Mouse (Mus musculus) limb, embryonic 10.5 days (tissue): Measurements from ENCODE around the gene G430095P16Rik. TPM values are rescaled to one million over a fixed set of nuclear protein-coding genes. Genes with fewer than 3 reads are reported as not detected.

Experiments
- DNase-seq: peaks from one replicate; pipeline ENCODE4 v3.0.0-alpha.2; 2017; ENCODE audit warnings: low spot score
- H3K27ac ChIP-seq: fragments of 300-500 bp; sonication (generic); 2 replicates; pipeline ENCODE4 v1.5.1; 2016; ENCODE audit warnings: mild to moderate bottlenecking
- H3K27me3 ChIP-seq: fragments of 300-500 bp; sonication (generic); 2 replicates; pipeline ENCODE4 v1.6.1; 2016; ENCODE audit warnings: low read depth, mild to moderate bottlenecking; ENCODE audit not compliant: poor library complexity, severe bottlenecking
- H3K36me3 ChIP-seq: fragments of 300-500 bp; sonication (generic); 2 replicates; pipeline ENCODE4 v1.6.1; 2016; ENCODE audit warnings: mild to moderate bottlenecking, moderate library complexity
- H3K4me1 ChIP-seq: fragments of 300-500 bp; sonication (generic); 2 replicates; pipeline ENCODE4 v1.6.1; 2016
- H3K4me3 ChIP-seq: fragments of 300-500 bp; sonication (generic); 2 replicates; pipeline ENCODE4 v1.5.1; 2016; ENCODE audit warnings: mild to moderate bottlenecking, moderate library complexity
- H3K9me3 ChIP-seq: fragments of 300-500 bp; sonication (generic); replicated peaks from 2 replicates; pipeline ENCODE4 v1.6.1; 2016; ENCODE audit warnings: mild to moderate bottlenecking
- WGBS: fragments of 180-500 bp; shearing (Covaris S2); methylation state at CpG from one replicate; pipeline ENCODE4 v1.1.7; 2016; 5-methylcytosine and 5-hydroxymethylcytosine counted together
- polyA plus RNA-seq: library from polyadenylated mRNA; unstranded; fragments of >200 nt; fragmentation: Nextera tagmentation; extraction: Ambion mirVana; gene quantifications from 2 replicates; pipeline ENCODE4 v1.2.1, GENCODE M21; 2016

G430095P16Rik gene
- polyA plus RNA-seq, 1 experiment from 2014 or later: 8.1 TPM

GRCm38 (mm10) chr8:84740895-84741843 lies 18.4 kb downstream of the G430095P16Rik start:
- DNase-seq: no peak
- H3K27ac ChIP-seq: peak overlapping the region; percentile 95
- WGBS: 24% methylated on average over 13 of the region's 13 CpGs
- no peak overlapping the region for H3K4me3 ChIP-seq
- H3K9me3 ChIP-seq: no peaks in the 10 kb centered on the region
- H3K36me3 ChIP-seq: no peaks in the 10 kb centered on the region
- H3K27me3 ChIP-seq: peaks cover 100% of the 10 kb centered on the region
- peaks cover 96% of the 10 kb centered on the region for H3K4me1 ChIP-seq

GRCm38 (mm10) chr8:84742171-84743053 lies 19.6 kb downstream of the G430095P16Rik start:
- peaks cover 100% of the 10 kb centered on the region for H3K27me3 ChIP-seq
- H3K9me3 ChIP-seq: no peaks in the 10 kb centered on the region
- peak overlapping the region; percentile 44 for H3K4me3 ChIP-seq
- peak overlapping the region; percentile 95 for H3K27ac ChIP-seq
- H3K36me3 ChIP-seq: no peaks in the 10 kb centered on the region
- 1% methylated on average over 32 of the region's 32 CpGs for WGBS
- peaks cover 97% of the 10 kb centered on the region for H3K4me1 ChIP-seq
- peak; percentile 92 for DNase-seq

GRCm38 (mm10) chr8:84743054-84743415 lies 20.2 kb downstream of the G430095P16Rik start:
- under 1% methylated on average over 10 of the region's 10 CpGs for WGBS

GRCm38 (mm10) chr8:84743517-84744420 lies 21.0 kb downstream of the G430095P16Rik start:
- 7% methylated on average over 17 of the region's 17 CpGs for WGBS
- Histone ChIP-seq H3K27me3 (peaks cover 100% of the 10 kb centered on the region), H3K36me3 (no peaks in the 10 kb centered on the region), H3K27ac (peak overlapping the region; percentile 95), H3K9me3 (no peaks in the 10 kb centered on the region), H3K4me1 (peaks cover 84% of the 10 kb centered on the region), H3K4me3 (peak overlapping the region; percentile 44)
- peak; percentile 86 for DNase-seq

More at GRCm38 (mm10) chr8:84743054-84743415, 20.2 kb downstream of the G430095P16Rik start:
- Histone ChIP-seq H3K36me3 (no peaks in the 10 kb centered on the region), H3K9me3 (no peaks in the 10 kb centered on the region), H3K27ac (peak overlapping the region; percentile 95), H3K27me3 (peaks cover 100% of the 10 kb centered on the region), H3K4me1 (peaks cover 91% of the 10 kb centered on the region), H3K4me3 (peak overlapping the region; percentile 44)
- no peak for DNase-seq

- H3K27me3 ChIP-seq: peaks cover 100% of the 10 kb centered on the region
- peak overlapping the region; percentile 95 for H3K27ac ChIP-seq
- H3K4me1 ChIP-seq: peaks cover 81% of the 10 kb centered on the region
- under 1% methylated on average over 17 of the region's 17 CpGs for WGBS
- peak overlapping the region; percentile 44 for H3K4me3 ChIP-seq
- no peaks in the 10 kb centered on the region for H3K36me3 ChIP-seq
- DNase-seq: peak; percentile 78
- no peaks in the 10 kb centered on the region for H3K9me3 ChIP-seq
Measured at GRCm38 (mm10) chr8:84745032-84745925, 22.5 kb downstream of the G430095P16Rik start.

- no peak for DNase-seq
- Histone ChIP-seq H3K36me3 (no peaks in the 10 kb centered on the region), H3K4me3 (no peak overlapping the region), H3K4me1 (peaks cover 46% of the 10 kb centered on the region), H3K27me3 (peaks cover 100% of the 10 kb centered on the region), H3K27ac (peak overlapping the region; percentile 53; the same call in 1 of the 2 replicates), H3K9me3 (no peaks in the 10 kb centered on the region)
- WGBS: 77% methylated on average over 16 of the region's 16 CpGs
Measured at GRCm38 (mm10) chr8:84749519-84749918, 26.7 kb downstream of the G430095P16Rik start.

- DNase-seq: no peak
- Histone ChIP-seq H3K27ac (no peak overlapping the region), H3K4me1 (peaks cover 29% of the 10 kb centered on the region), H3K27me3 (peaks cover 100% of the 10 kb centered on the region), H3K4me3 (no peak overlapping the region), H3K9me3 (no peaks in the 10 kb centered on the region), H3K36me3 (no peaks in the 10 kb centered on the region)
- WGBS: 76% methylated on average over 6 of the region's 6 CpGs
Measured at GRCm38 (mm10) chr8:84752734-84753582, 30.2 kb downstream of the G430095P16Rik start.

GRCm38 (mm10) chr8:84757501-84757900 lies 34.7 kb downstream of the G430095P16Rik start:
- no peak for DNase-seq
- H3K4me1 ChIP-seq: peaks cover 20% of the 10 kb centered on the region
- H3K27me3 ChIP-seq: peaks cover 99% of the 10 kb centered on the region
- no peaks in the 10 kb centered on the region for H3K9me3 ChIP-seq
- no peaks in the 10 kb centered on the region for H3K36me3 ChIP-seq
- no peak overlapping the region for H3K4me3 ChIP-seq
- WGBS: 20% methylated on average over 5 of the region's 5 CpGs
- no peak overlapping the region for H3K27ac ChIP-seq

- WGBS: 94% methylated on average over 3 of the region's 3 CpGs
Measured at GRCm38 (mm10) chr8:84758308-84758707, 35.5 kb downstream of the G430095P16Rik start.

GRCm38 (mm10) chr8:84759126-84759525 lies 36.3 kb downstream of the G430095P16Rik start:
- Histone ChIP-seq H3K4me3 (no peak overlapping the region), H3K9me3 (no peaks in the 10 kb centered on the region), H3K27ac (no peak overlapping the region), H3K4me1 (peaks cover 20% of the 10 kb centered on the region), H3K36me3 (no peaks in the 10 kb centered on the region), H3K27me3 (peaks cover 99% of the 10 kb centered on the region)
- 59% methylated on average over 7 of the region's 7 CpGs for WGBS
- DNase-seq: no peak

More at GRCm38 (mm10) chr8:84758308-84758707, 35.5 kb downstream of the G430095P16Rik start:
- peaks cover 99% of the 10 kb centered on the region for H3K27me3 ChIP-seq
- no peak overlapping the region for H3K4me3 ChIP-seq
- peaks cover 20% of the 10 kb centered on the region for H3K4me1 ChIP-seq
- H3K9me3 ChIP-seq: no peaks in the 10 kb centered on the region
- no peak for DNase-seq
- H3K36me3 ChIP-seq: no peaks in the 10 kb centered on the region
- H3K27ac ChIP-seq: no peak overlapping the region
